Mouse (Mus musculus): ENCODE measurements around the gene Eme2. TPM values are rescaled to one million over a fixed set of nuclear protein-coding genes. Genes with fewer than 3 reads are reported as not detected.

The Eme2 gene
- polyA plus RNA-seq, 1 experiment from 2014 or later, result 38.4 TPM

- Histone ChIP-seq H3K9me3 (no peaks in the 10 kb centered on the region), H3K4me1 (replicated peaks) (no peaks in the 10 kb centered on the region), H3K27ac (no peak overlapping the region), H3K36me3 (peaks cover 83% of the 10 kb centered on the region), H3K4me3 (replicated peaks) (no peak overlapping the region), H3K9ac (replicated peaks) (no peak overlapping the region), H3K27me3 (no peaks in the 10 kb centered on the region), H3K4me2 (replicated peaks) (no peak overlapping the region)
- no peak for ATAC-seq
- WGBS, result 96% methylated on average over 8 of the region's 8 CpGs
Measured at GRCm38 (mm10) chr17:24860076-24860475, 34.8 kb downstream of the Eme2 start.

- no peaks in the 10 kb centered on the region for H3K9me3 ChIP-seq
- no peak overlapping the region for H3K4me3 ChIP-seq (replicated peaks)
- no peak overlapping the region for H3K9ac ChIP-seq (replicated peaks)
- no peak for ATAC-seq
- no peak overlapping the region for H3K4me2 ChIP-seq (replicated peaks)
- peaks cover 77% of the 10 kb centered on the region for H3K36me3 ChIP-seq
- no peak overlapping the region for H3K27ac ChIP-seq
- no peaks in the 10 kb centered on the region for H3K27me3 ChIP-seq
- 91% methylated on average over 6 of the region's 6 CpGs for WGBS
- no peaks in the 10 kb centered on the region for H3K4me1 ChIP-seq (replicated peaks)
Measured at GRCm38 (mm10) chr17:24858967-24859366, 35.9 kb downstream of the Eme2 start.

GRCm38 (mm10) chr17:24857831-24858470 lies 36.9 kb downstream of the Eme2 start:
- H3K9ac ChIP-seq (replicated peaks), result no peak overlapping the region
- 86% methylated on average over 8 of the region's 8 CpGs for WGBS
- H3K4me3 ChIP-seq (replicated peaks), result no peak overlapping the region
- H3K27ac ChIP-seq, result no peak overlapping the region
- H3K27me3 ChIP-seq, result no peaks in the 10 kb centered on the region
- peaks cover 78% of the 10 kb centered on the region for H3K36me3 ChIP-seq
- no peaks in the 10 kb centered on the region for H3K9me3 ChIP-seq
- H3K4me1 ChIP-seq (replicated peaks), result no peaks in the 10 kb centered on the region
- ATAC-seq, result no peak
- H3K4me2 ChIP-seq (replicated peaks), result no peak overlapping the region

GRCm38 (mm10) chr17:24856589-24856988 lies 38.3 kb downstream of the Eme2 start:
- 90% methylated on average over 13 of the region's 13 CpGs for WGBS
- peaks cover 3% of the 10 kb centered on the region; the same call in 1 of the 2 replicates for H3K4me1 ChIP-seq (replicated peaks)

GRCm38 (mm10) chr17:24855838-24856464 lies 38.9 kb downstream of the Eme2 start:
- H3K4me3 ChIP-seq (replicated peaks), result no peak overlapping the region
- H3K36me3 ChIP-seq, result peaks cover 63% of the 10 kb centered on the region
- H3K4me2 ChIP-seq (replicated peaks), result no peak overlapping the region
- H3K27ac ChIP-seq, result no peak overlapping the region
- no peak for ATAC-seq
- peaks cover 9% of the 10 kb centered on the region for H3K4me1 ChIP-seq (replicated peaks)
- H3K9ac ChIP-seq (replicated peaks), result no peak overlapping the region
- WGBS, result 90% methylated on average over 3 of the region's 3 CpGs
- no peaks in the 10 kb centered on the region for H3K9me3 ChIP-seq
- peaks cover 8% of the 10 kb centered on the region for H3K27me3 ChIP-seq

More at GRCm38 (mm10) chr17:24856589-24856988, 38.3 kb downstream of the Eme2 start:
- H3K4me2 ChIP-seq (replicated peaks), result no peak overlapping the region
- peaks cover 69% of the 10 kb centered on the region for H3K36me3 ChIP-seq
- no peak overlapping the region for H3K4me3 ChIP-seq (replicated peaks)
- H3K9ac ChIP-seq (replicated peaks), result no peak overlapping the region
- no peak overlapping the region for H3K27ac ChIP-seq
- no peak for ATAC-seq
- peaks cover 3% of the 10 kb centered on the region for H3K27me3 ChIP-seq
- no peaks in the 10 kb centered on the region for H3K9me3 ChIP-seq

GRCm38 (mm10) chr17:24851381-24852125 lies 43.3 kb downstream of the Eme2 start:
- ATAC-seq, result no peak
- H3K9me3 ChIP-seq, result no peaks in the 10 kb centered on the region
- peak overlapping the region; percentile 94 for H3K4me2 ChIP-seq (replicated peaks)
- WGBS, result 82% methylated on average over 10 of the region's 10 CpGs
- peaks cover 25% of the 10 kb centered on the region for H3K4me1 ChIP-seq (replicated peaks)
- no peak overlapping the region for H3K27ac ChIP-seq
- peaks cover 8% of the 10 kb centered on the region for H3K27me3 ChIP-seq
- H3K9ac ChIP-seq (replicated peaks), result peak overlapping the region; percentile 81
- H3K4me3 ChIP-seq (replicated peaks), result peak overlapping the region; percentile 81
- peaks cover 28% of the 10 kb centered on the region for H3K36me3 ChIP-seq

- ATAC-seq, result no peak
- H3K27ac ChIP-seq, result peak overlapping the region; percentile 68
Measured at GRCm38 (mm10) chr17:24850773-24851127, 44.1 kb downstream of the Eme2 start.

GRCm38 (mm10) chr17:24850065-24850772 lies 44.7 kb downstream of the Eme2 start, which contains the start of gene Fahd1:
Gene Fahd1 (minus strand): TSS chr17:24850364.
- peak within 1 kb of the TSS; percentile 94 for H3K4me2 ChIP-seq (replicated peaks)
- ATAC-seq, result peak; percentile 100
- H3K36me3 ChIP-seq, result peaks cover 18% of the 10 kb centered on the region
- H3K27ac ChIP-seq, result peak within 1 kb of the TSS; percentile 92
- H3K4me1 ChIP-seq (replicated peaks), result peaks cover 25% of the 10 kb centered on the region
- no peaks in the 10 kb centered on the region for H3K9me3 ChIP-seq
- WGBS, result under 1% methylated on average over 58 of the region's 58 CpGs
- peaks cover 8% of the 10 kb centered on the region for H3K27me3 ChIP-seq
- peak within 1 kb of the TSS; percentile 81 for H3K4me3 ChIP-seq (replicated peaks)
- H3K9ac ChIP-seq (replicated peaks), result peak within 1 kb of the TSS; percentile 82

More at GRCm38 (mm10) chr17:24850773-24851127, 44.1 kb downstream of the Eme2 start:
- peaks cover 25% of the 10 kb centered on the region for H3K4me1 ChIP-seq (replicated peaks)
- WGBS, result under 1% methylated on average over 20 of the region's 20 CpGs
- H3K27me3 ChIP-seq, result peaks cover 8% of the 10 kb centered on the region
- H3K36me3 ChIP-seq, result peaks cover 20% of the 10 kb centered on the region
- no peaks in the 10 kb centered on the region for H3K9me3 ChIP-seq
- peak overlapping the region; percentile 81 for H3K9ac ChIP-seq (replicated peaks)
- peak overlapping the region; percentile 94 for H3K4me2 ChIP-seq (replicated peaks)
- peak overlapping the region; percentile 81 for H3K4me3 ChIP-seq (replicated peaks)

- H3K27me3 ChIP-seq, result peaks cover 8% of the 10 kb centered on the region
- H3K4me1 ChIP-seq (replicated peaks), result peaks cover 25% of the 10 kb centered on the region
- peaks cover 18% of the 10 kb centered on the region for H3K36me3 ChIP-seq
- H3K9ac ChIP-seq (replicated peaks), result peak overlapping the region; percentile 82
- peak overlapping the region; percentile 81 for H3K4me3 ChIP-seq (replicated peaks)
- no peak for ATAC-seq
- H3K27ac ChIP-seq, result peak overlapping the region; percentile 92
- peak overlapping the region; percentile 94 for H3K4me2 ChIP-seq (replicated peaks)
- no peaks in the 10 kb centered on the region for H3K9me3 ChIP-seq
- WGBS, result 0% methylated on average over 21 of the region's 21 CpGs
Measured at GRCm38 (mm10) chr17:24849733-24850064, 45.2 kb downstream of the Eme2 start.

- Histone ChIP-seq H3K9ac (replicated peaks) (no peak overlapping the region), H3K4me2 (replicated peaks) (peak overlapping the region; percentile 94), H3K4me3 (replicated peaks) (peak overlapping the region; percentile 81; the same call in 1 of the 2 replicates), H3K27me3 (peaks cover 14% of the 10 kb centered on the region), H3K4me1 (replicated peaks) (peaks cover 25% of the 10 kb centered on the region), H3K36me3 (peaks cover 10% of the 10 kb centered on the region), H3K9me3 (no peaks in the 10 kb centered on the region), H3K27ac (no peak overlapping the region)
- ATAC-seq, result no peak
Measured at GRCm38 (mm10) chr17:24848600-24849031, 46.3 kb downstream of the Eme2 start.

GRCm38 (mm10) chr17:24847386-24847785 lies 47.5 kb downstream of the Eme2 start:
- 94% methylated on average over 1 of the region's 1 CpGs for WGBS
- Histone ChIP-seq H3K4me1 (replicated peaks) (peaks cover 25% of the 10 kb centered on the region), H3K36me3 (no peaks in the 10 kb centered on the region), H3K4me3 (replicated peaks) (no peak overlapping the region), H3K9me3 (no peaks in the 10 kb centered on the region), H3K27me3 (peaks cover 14% of the 10 kb centered on the region), H3K9ac (replicated peaks) (no peak overlapping the region), H3K4me2 (replicated peaks) (no peak overlapping the region), H3K27ac (no peak overlapping the region)
- ATAC-seq, result no peak

All from midbrain, embryonic 13.5 days (tissue).